Mouse (Mus musculus) 3134 (cell line): Measurements from ENCODE around the gene Atp8b3.

Source experiments
- DNase-seq: peaks from one replicate; pipeline ENCODE4 v3.0.0-alpha.2; 2011; ENCODE audit warnings: low spot score; ENCODE audit not compliant: insufficient read length; ENCODE audit errors: extremely low read depth

Gene Atp8b3

GRCm38 (mm10) chr10:80532783-80533182 is 6.1 kb downstream of the Atp8b3 start:
- no peak for DNase-seq

- DNase-seq = no peak
These were observed 12.8 kb downstream of the Atp8b3 start for GRCm38 (mm10) chr10:80526172-80526571.

- DNase-seq = no peak
These were observed 15.6 kb downstream of the Atp8b3 start for GRCm38 (mm10) chr10:80523299-80523698.

GRCm38 (mm10) chr10:80519287-80519686 is 19.6 kb downstream of the Atp8b3 start:
- DNase-seq = no peak

GRCm38 (mm10) chr10:80513739-80514138 is 25.2 kb downstream of the Atp8b3 start:
- DNase-seq = no peak

- no peak for DNase-seq
These were observed 28.7 kb downstream of the Atp8b3 start for GRCm38 (mm10) chr10:80510273-80510660.

GRCm38 (mm10) chr10:80509412-80510272 is 29.3 kb downstream of the Atp8b3 start:
- DNase-seq = peak; percentile 64

- no peak for DNase-seq
These were observed 32.7 kb downstream of the Atp8b3 start for GRCm38 (mm10) chr10:80506222-80506621.

GRCm38 (mm10) chr10:80504724-80505123 is 34.2 kb downstream of the Atp8b3 start:
- DNase-seq = no peak

GRCm38 (mm10) chr10:80503599-80504220 is 35.2 kb downstream of the Atp8b3 start:
- no peak for DNase-seq

GRCm38 (mm10) chr10:80502819-80503314 is 36.1 kb downstream of the Atp8b3 start:
- no peak for DNase-seq

GRCm38 (mm10) chr10:80502291-80502690 is 36.6 kb downstream of the Atp8b3 start:
- no peak for DNase-seq

- DNase-seq = no peak
These were observed 42.5 kb downstream of the Atp8b3 start for GRCm38 (mm10) chr10:80496421-80496820.

GRCm38 (mm10) chr10:80495901-80496300 is 43.0 kb downstream of the Atp8b3 start:
- DNase-seq = no peak

- no peak for DNase-seq
These were observed 44.2 kb downstream of the Atp8b3 start, which contains the start of gene Onecut3 for GRCm38 (mm10) chr10:80494732-80495131. Onecut3 (plus strand) TSS chr10:80494835.

GRCm38 (mm10) chr10:80490051-80490450 is 48.9 kb downstream of the Atp8b3 start:
- DNase-seq = no peak

- no peak for DNase-seq
These were observed 52.0 kb downstream of the Atp8b3 start for GRCm38 (mm10) chr10:80486862-80487379.

- DNase-seq = no peak
These were observed 57.9 kb downstream of the Atp8b3 start for GRCm38 (mm10) chr10:80481002-80481401.

- DNase-seq = no peak
These were observed 60.4 kb downstream of the Atp8b3 start for GRCm38 (mm10) chr10:80478531-80478930.

GRCm38 (mm10) chr10:80475290-80475959 is 63.5 kb downstream of the Atp8b3 start:
- peak; percentile 89 for DNase-seq
